Mouse (Mus musculus) small intestine, adult 2 months (tissue): ENCODE results near the gene Tdrd9.

Experiments
- CTCF ChIP-seq: fragments of 200-500 bp; IDR thresholded peaks from 2 replicates; pipeline ENCODE4 v1.5.1; 2012; ENCODE audit warnings: low read depth, mild to moderate bottlenecking, control low read depth, inconsistent platforms, low read length, moderate library complexity, mixed read lengths; ENCODE audit not compliant: insufficient replicate concordance, insufficient read length; ENCODE audit errors: extremely low read depth
- POLR2A ChIP-seq: fragments of 200-500 bp; IDR thresholded peaks from 2 replicates; pipeline ENCODE4 v1.6.1; 2012; ENCODE audit warnings: low read depth, mild to moderate bottlenecking, control low read depth, inconsistent platforms, low read length, moderate library complexity

- no peak for TF ChIP-seq CTCF
- no peak for TF ChIP-seq POLR2A
Observed at GRCm38 (mm10) chr12:111995161-111995560, 23.8 kb downstream of the Tdrd9 start.
